Mouse (Mus musculus) left cerebral cortex, adult 11 months (tissue): ENCODE data around the gene Gypa.
A peak's percentile ranks its signal among the peaks of the same experiment; 100 is the strongest.

Experiments
- DNase-seq: peaks from one replicate; pipeline ENCODE4 v3.0.0; 2022; ENCODE audit warnings: low spot score

Gypa gene

GRCm38 (mm10) chr8:80493523-80494345, at the start of gene Gypa:
Gypa (plus strand) TSS chr8:80493781.
- no peak for DNase-seq

DNA sequence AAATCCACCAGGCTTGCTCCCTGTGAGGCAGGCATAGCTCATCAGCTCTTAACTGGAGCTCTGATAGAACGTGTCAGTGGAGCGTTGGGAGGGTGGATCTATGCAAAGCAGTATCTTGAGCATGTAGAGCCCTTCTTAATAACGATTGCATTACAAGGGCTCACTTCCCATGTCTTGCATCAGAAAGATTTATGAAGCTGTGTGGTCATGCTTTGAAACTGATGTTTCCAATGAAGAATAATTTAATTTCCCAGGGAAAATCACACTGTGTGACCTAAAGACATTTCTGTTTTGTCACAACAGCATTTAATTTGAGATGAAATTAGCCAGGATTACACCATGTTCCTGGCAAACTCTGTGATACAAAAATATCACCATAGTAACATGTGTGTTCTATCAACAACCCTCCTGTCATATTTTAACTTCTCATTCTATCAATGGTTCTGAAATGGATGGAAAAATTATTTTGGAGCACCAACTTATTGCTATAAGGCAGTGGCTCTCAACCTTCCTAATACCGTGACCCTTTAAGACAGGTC, 49.0 kb upstream of the Gypa start:
- DNase-seq: no peak

GRCm38 (mm10) chr8:80447217-80447616, 46.4 kb upstream of the Gypa start:
- DNase-seq: no peak

DNA sequence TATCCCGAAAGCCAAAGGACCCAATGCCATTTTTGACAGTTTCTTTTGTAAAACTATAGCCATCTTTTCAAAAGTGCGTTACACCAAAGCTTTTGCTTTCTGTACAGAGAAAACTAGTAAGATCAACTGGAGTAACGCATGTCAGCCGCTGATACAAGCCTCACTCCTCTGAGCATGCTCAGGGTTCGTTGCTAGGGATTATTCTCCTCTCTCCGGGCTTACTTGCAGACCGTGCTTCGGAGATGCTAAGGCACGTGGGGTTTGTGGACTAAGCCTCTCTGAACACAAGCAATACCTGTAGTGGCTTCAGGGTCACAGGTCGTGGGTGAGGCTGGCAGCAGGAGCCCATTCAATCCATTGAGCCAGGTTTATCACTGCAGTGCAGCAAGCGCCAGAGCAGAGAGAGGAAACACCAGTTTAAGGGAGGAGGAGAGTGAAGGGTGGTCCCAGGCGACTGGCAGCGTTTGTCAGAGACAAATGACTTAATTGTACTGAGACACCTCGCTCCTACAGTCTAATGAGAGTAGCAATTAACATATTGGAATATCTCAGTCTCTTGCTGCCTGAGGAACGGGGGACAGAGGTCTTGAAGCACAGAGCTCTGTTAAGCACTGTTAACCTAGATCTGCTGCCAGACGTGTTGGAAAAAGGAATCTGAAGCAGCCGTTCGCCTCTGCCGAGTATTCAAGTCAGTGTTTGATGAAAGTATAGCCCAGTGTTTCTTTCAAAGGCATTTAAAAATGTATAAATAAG, 41.5 kb upstream of the Gypa start:
- no peak for DNase-seq

- no peak for DNase-seq
Observed at GRCm38 (mm10) chr8:80463450-80463917, 30.1 kb upstream of the Gypa start.

- DNase-seq: no peak
Observed at GRCm38 (mm10) chr8:80474971-80475370, 18.6 kb upstream of the Gypa start.

GRCm38 (mm10) chr8:80478156-80478555, 15.4 kb upstream of the Gypa start:
- DNase-seq: no peak

DNA sequence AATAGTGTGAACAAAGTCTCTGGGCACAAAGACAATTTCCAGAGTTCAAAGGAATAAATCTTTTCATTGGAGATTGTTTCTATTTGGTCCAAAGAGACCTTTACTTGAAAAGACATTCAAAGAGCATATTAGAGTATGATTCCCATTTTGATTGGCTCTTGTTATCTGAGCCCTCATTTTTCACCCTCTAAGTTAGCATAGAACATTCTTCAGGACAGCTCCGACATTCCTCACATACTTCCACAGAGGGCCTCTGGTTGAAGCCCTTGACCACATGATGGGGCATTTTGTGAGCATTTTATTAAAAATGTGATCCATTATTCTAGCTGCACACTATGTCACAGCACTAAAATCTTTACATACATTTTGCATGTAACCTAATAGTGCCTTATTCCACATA, 14.5 kb upstream of the Gypa start:
- DNase-seq: no peak

DNA sequence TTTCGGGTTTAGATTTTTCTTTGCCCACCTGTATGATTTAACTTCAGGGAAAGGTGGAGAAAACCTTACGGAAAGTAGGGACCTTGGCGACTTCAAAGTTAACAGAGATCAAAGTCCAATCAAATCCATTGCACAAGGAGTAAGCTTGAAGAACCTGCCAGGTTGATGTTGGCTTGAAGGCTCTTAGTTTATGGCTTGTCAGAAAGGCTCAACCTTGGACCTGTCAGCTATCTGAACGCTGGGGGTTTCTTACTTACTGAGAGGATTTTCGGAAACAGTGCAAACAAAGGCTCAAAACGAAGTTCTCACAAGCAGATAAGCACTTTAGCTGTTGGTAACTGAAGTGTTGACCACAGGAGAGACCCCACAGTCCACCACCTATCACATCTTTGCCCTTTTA, 11.4 kb upstream of the Gypa start:
- no peak for DNase-seq

- no peak for DNase-seq
Observed at GRCm38 (mm10) chr8:80482822-80483774, 10.5 kb upstream of the Gypa start.

DNA sequence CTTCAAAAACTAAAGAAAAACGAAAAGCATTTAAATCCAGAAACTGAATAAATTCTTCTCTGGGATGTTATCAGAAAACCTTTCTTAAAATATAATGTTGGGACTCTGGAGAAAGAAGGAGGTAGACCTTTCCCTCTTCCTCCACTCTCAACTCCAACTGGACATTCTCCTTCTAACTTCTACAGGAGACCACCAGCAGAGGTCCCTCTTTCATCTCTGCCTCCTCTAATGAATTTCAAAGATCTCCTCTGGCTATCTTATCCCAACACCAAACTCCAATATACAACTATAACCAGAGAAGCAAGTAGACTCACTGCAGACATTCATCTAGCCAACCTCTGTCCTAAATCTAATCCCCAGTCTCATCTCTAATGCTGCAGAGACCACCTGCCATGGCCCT, 2.0 kb upstream of the Gypa start:
- DNase-seq: no peak

- DNase-seq: peak; percentile 6
Observed at GRCm38 (mm10) chr8:80492987-80493441, 567 bp upstream of the Gypa start.

DNA sequence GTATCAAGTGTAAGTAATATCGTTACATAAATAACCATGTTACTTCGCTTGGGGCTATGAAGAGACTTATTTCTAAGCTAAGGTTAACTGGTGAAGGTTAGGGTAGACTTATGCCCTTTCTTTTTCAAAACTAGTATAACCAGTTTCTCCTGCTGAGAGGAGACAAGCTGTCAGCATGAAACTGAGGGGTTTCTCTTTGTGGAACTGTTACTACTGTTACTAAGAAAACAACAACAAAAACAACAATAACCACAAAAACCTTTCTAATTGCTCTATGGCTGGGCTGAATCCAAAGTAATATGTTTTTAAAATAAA, 722 bp downstream of the Gypa start:
- no peak for DNase-seq

DNA sequence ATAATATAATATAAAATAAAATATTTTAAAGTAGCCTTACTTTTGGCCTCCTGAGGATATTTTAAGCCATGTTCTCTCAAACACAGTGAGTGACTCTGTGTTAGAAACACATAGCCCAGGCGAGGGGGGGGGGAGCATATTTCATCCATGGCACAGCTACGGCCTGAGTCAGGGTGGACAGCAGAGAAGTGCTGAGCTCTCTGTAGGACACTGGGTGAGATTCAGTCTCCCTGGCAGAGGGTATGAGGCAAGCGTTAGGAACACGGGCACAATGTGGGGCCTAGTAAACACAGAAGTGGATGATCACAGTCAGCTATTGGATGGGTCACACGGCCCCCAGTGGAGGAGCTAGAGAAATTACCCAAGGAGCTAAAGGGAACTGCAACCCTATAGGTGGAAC, 1.2 kb downstream of the Gypa start:
- no peak for DNase-seq

GRCm38 (mm10) chr8:80495527-80495926, 1.9 kb downstream of the Gypa start:
- DNase-seq: no peak

GRCm38 (mm10) chr8:80497323-80497722, 3.7 kb downstream of the Gypa start:
- no peak for DNase-seq

- no peak for DNase-seq
Observed at GRCm38 (mm10) chr8:80500244-80500643, 6.7 kb downstream of the Gypa start.

DNA sequence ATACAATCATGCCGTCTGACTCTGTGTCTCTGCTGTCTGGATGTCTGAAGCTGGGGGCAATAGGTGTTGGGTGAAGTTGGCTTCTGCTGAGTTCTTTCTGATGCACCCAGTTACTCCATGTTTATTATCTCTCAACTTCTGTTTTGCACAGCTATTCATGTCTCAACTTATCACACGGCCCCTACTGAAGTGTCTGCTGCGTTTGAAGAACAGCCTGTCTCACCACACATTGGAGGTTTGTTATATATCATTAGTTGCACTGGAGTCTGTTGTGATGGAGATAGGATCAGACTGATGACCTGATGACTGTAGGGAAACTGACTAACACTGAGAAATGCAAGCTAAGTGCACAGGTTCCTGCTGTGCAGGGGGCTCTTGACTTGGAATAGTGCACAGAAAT, 7.2 kb downstream of the Gypa start:
- no peak for DNase-seq

DNA sequence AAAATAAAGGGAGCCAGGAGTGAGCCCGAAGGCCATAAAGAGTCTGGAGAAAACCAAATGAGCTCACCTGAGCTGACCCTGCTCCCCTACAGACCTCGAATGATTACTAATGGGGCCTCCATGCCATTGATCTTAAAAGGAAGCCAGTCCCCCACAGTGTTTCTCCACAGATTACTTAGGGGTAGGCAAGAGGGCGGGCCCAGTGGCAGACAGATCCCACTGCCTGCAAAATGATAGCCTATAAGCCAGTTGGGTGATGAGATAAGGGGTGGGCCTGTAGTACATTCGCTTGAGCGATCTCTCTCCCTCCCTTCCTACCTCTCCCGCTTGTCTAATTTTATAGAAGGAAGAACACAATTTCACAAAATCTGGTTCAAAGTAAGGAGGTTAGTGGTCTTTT, 7.7 kb downstream of the Gypa start:
- DNase-seq: no peak

DNA sequence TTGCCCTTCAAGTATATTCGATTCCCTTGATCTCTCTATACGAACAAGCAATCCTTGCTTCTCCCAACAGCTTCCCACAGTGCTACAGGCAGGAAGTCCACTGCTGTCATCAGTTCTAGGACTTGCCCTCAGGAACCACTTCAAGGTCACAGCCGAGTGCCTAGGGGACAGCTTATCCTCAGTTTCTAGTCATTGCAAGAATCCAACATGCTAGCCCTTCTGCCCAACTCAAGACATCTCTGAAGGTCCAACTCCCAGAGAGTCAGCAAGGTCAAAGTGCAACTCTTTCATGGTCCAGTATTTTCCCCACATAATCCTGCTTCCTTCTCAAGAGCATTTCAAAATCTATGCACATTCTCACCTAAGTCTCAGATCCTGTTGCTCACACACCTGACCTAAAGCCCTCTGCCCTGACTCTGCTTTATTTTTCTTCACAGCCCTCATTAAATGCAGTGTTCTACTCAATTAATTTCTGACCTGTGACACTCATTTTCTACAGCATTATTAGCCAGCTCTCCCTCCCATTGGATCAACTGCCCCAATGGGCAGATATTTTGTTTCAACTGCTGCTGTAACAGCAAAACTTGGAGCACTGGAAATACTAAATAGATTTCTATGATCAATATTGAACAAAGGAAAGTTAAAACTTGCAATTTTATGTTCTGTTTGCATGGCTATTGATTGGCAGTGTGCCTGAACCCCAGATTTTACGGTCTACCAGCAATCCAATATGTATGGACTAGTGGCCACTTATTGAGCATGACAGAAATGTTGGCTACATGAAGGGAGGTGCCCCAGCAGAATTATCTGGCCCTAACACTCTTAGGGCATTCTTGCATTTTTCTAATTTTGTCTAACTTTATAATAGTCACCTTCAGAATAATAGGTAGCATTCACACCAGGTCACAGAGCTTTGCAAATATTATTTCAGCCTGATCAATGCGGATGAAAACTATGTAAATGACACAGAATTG, 33.1 kb downstream of the Gypa start:
- no peak for DNase-seq

DNA sequence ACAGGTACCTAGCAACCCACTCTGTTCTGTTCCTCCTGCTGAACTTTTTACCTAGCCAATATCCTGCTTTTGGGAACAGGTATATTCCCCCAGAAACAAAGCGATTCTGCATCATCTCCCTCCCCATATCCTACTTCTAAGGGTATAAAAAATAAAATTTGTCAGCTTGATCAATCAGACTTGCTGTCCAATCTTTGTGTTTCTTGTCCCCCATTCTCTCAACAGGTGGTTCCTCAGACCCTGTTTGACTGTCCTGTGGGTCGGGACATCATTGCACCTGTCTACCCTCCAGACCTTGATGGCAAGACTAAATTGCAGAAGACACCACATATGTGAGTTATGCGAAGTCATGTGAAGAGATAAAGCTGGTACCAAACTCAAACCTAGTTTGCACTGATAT, 48.3 kb downstream of the Gypa start:
- DNase-seq: no peak
